Mouse (Mus musculus): ENCODE measurements around the gene Gm49393. TPM values are rescaled to one million over a fixed set of nuclear protein-coding genes. Genes with fewer than 3 reads are reported as not detected.

Gm49393 gene
- total RNA-seq, 2 experiments from 2014 or later: not detected

- ATAC-seq (replicated peaks; ENCODE audit: poor library complexity, severe bottlenecking): no peak
Measured at GRCm38 (mm10) chr13:60812768-60813167, 122.6 kb downstream of the Gm49393 start.

- no peak for ATAC-seq (replicated peaks; ENCODE audit: poor library complexity, severe bottlenecking)
Measured at GRCm38 (mm10) chr13:60809690-60810089, 125.7 kb downstream of the Gm49393 start.

Other genes with a start within 250 kb of the Gm49393 start
- gene BC051665, start 149.2 kb downstream of the Gm49393 start, total RNA-seq (2014; fragmentation: Nextera tagmentation): not detected in 2 replicates
- gene BC051665, start 149.2 kb downstream of the Gm49393 start, total RNA-seq (2017): not detected in 2 replicates
- not detected in 2 replicates for gene Ctsll3, start 132.7 kb downstream of the Gm49393 start, total RNA-seq (2014; fragmentation: Nextera tagmentation)
- not detected in 2 replicates for gene Ctsll3, start 132.7 kb downstream of the Gm49393 start, total RNA-seq (2017)
- 0.73 TPM in 1 of 2 replicates, not detected in the other for gene 4930486L24Rik, start 71.1 kb downstream of the Gm49393 start, total RNA-seq (2014; fragmentation: Nextera tagmentation)
- not detected in 2 replicates for gene 4930486L24Rik, start 71.1 kb downstream of the Gm49393 start, total RNA-seq (2017)
- not detected in 2 replicates for gene Gm49392, start 38.7 kb downstream of the Gm49393 start, total RNA-seq (2014; fragmentation: Nextera tagmentation)
- gene Gm49392, start 38.7 kb downstream of the Gm49393 start, total RNA-seq (2017): 1.3 TPM in 1 of 2 replicates, not detected in the other
- gene Ctla2b, start 38.1 kb downstream of the Gm49393 start, total RNA-seq (2014; fragmentation: Nextera tagmentation): 5.3 TPM in 1 of 2 replicates, not detected in the other
- gene Ctla2b, start 38.1 kb downstream of the Gm49393 start, total RNA-seq (2017): 5.5 and 9.2 TPM in 2 replicates
- not detected in 2 replicates for gene Tpbpb, start 30.7 kb downstream of the Gm49393 start, total RNA-seq (2014; fragmentation: Nextera tagmentation)
- not detected in 2 replicates for gene Tpbpb, start 30.7 kb downstream of the Gm49393 start, total RNA-seq (2017)
- gene Gm49391, start 981 bp upstream of the Gm49393 start, total RNA-seq (2014; fragmentation: Nextera tagmentation): not detected in 2 replicates
- gene Gm49391, start 981 bp upstream of the Gm49393 start, total RNA-seq (2017): 4.5 TPM in 1 of 2 replicates, not detected in the other
- 11.0 and 14.0 TPM in 2 replicates for gene Ctla2a, start 1.0 kb upstream of the Gm49393 start, total RNA-seq (2014; fragmentation: Nextera tagmentation)
- 14.9 and 24.9 TPM in 2 replicates for gene Ctla2a, start 1.0 kb upstream of the Gm49393 start, total RNA-seq (2017)
- gene Tpbpa, start 6.4 kb upstream of the Gm49393 start, total RNA-seq (2014; fragmentation: Nextera tagmentation): not detected in 2 replicates
- gene Tpbpa, start 6.4 kb upstream of the Gm49393 start, total RNA-seq (2017): not detected in 2 replicates
- not detected in 2 replicates for gene Ctsj, start 70.4 kb upstream of the Gm49393 start, total RNA-seq (2014; fragmentation: Nextera tagmentation)
- not detected in 2 replicates for gene Ctsj, start 70.4 kb upstream of the Gm49393 start, total RNA-seq (2017)
- gene Ctsq, start 105.0 kb upstream of the Gm49393 start, total RNA-seq (2014; fragmentation: Nextera tagmentation): not detected in 2 replicates
- gene Ctsq, start 105.0 kb upstream of the Gm49393 start, total RNA-seq (2017): not detected in 2 replicates
- not detected in 2 replicates for gene Ctsr, start 228.7 kb upstream of the Gm49393 start, total RNA-seq (2014; fragmentation: Nextera tagmentation)
- gene Ctsr, start 228.7 kb upstream of the Gm49393 start, total RNA-seq (2017): not detected in 2 replicates